Mouse (Mus musculus): Measurements from ENCODE around the gene Atxn7l3. TPM values are rescaled to one million over a fixed set of nuclear protein-coding genes. Genes with fewer than 3 reads are reported as not detected.

The Atxn7l3 gene
- total RNA-seq, 1 experiment, result 60.4 TPM

DNA sequence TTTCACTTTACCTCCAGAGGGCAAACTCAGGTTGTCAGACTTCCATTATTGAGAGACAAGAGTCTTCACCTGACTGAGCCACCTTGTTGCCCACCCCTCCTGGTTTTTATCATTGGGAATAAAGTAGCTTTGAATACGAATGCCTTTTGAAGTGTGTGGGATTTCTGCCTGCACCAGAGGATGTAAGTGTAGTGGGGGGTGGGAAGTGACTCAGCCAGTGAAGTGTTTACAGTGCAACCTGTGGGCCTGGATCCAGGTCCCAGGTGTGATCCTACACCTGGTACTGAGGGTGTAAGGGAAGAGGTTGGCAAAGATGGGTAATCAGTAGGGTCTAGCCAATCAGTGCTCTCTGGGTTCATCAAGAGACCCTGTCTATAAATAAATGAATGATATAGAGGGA lies 27.1 kb upstream of the Atxn7l3 start:
- no peak for DNase-seq (ENCODE audit: low read depth, low spot score)
- in situ Hi-C loops (cut with MboI; ENCODE audit: low sequenced_read_pairs in 2 of 2, unreplicated experiment in 2 of 2), result loop anchor here in 1 of 2 experiments (10.0 kb wide), 1 partner anchor 111 kb away; the partner anchor contains the start of gene Grn
- no peak overlapping the region for H3K4me3 ChIP-seq (ENCODE audit: insufficient read depth in 1 of 2, low read depth in 1 of 2, low read length in 2 of 2, poor library complexity in 1 of 2, severe bottlenecking in 1 of 2)
- TF ChIP-seq ZNF384 (IDR thresholded peaks at IDR 0.05; ENCODE audit: low read depth, low read length), result no peak
- TF ChIP-seq CHD2 (IDR thresholded peaks at IDR 0.05; ENCODE audit: low read depth, low read length), result no peak
- no peak for TF ChIP-seq ZC3H11A (IDR thresholded peaks at IDR 0.05; ENCODE audit: borderline replicate concordance, low read depth, low read length)
- no peak for TF ChIP-seq HCFC1 (IDR thresholded peaks at IDR 0.05; ENCODE audit: borderline replicate concordance, insufficient read depth, low read length)
- no peak for TF ChIP-seq MAFK (IDR thresholded peaks at IDR 0.05; ENCODE audit: insufficient read depth, low read depth, low read length)
- H3K4me1 ChIP-seq (ENCODE audit: control insufficient read depth in 2 of 2, insufficient read depth in 2 of 2, low read length in 2 of 2, poor library complexity in 1 of 2), result peaks cover 1 to 17% of the 10 kb centered on the region in 2 experiments; a peak in 3 of 4 replicates
- no peaks in the 10 kb centered on the region for H3K9me3 ChIP-seq (ENCODE audit: control insufficient read depth, insufficient read depth, low read depth, low read length)
- no peak overlapping the region for H3K9ac ChIP-seq (ENCODE audit: insufficient read depth, low read depth, low read length, poor library complexity, severe bottlenecking)
- H3K36me3 ChIP-seq (ENCODE audit: control insufficient read depth, insufficient read depth, low read length, poor library complexity, severe bottlenecking), result no peaks in the 10 kb centered on the region
- H3K27ac ChIP-seq (ENCODE audit: insufficient read depth, low read depth, low read length, poor library complexity, severe bottlenecking), result no peak overlapping the region

DNA sequence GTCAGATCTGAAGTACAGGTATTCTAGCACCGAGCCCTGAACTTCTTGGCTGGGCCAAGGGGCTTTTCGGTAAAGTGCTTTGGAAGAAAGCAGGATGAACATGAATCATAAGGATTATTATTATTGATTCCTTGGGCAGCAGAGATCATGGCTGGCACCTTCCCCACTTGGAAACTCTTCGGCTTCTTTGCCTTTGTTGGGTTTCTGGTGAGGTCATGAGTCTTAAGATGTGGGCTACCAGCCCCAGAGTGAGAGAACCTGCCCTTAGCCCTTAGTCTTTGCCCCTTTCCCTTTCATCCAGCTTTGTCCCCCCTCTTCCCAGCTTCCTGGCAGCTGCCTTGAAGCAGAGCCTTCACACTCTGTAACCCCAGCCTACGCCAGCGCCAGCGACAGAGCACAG lies 25.5 kb upstream of the Atxn7l3 start:
- no peak overlapping the region for H3K27ac ChIP-seq (ENCODE audit: insufficient read depth, low read depth, low read length, poor library complexity, severe bottlenecking)
- H3K36me3 ChIP-seq (ENCODE audit: control insufficient read depth, insufficient read depth, low read length, poor library complexity, severe bottlenecking), result no peaks in the 10 kb centered on the region
- H3K4me3 ChIP-seq (ENCODE audit: insufficient read depth in 1 of 2, low read depth in 1 of 2, low read length in 2 of 2, poor library complexity in 1 of 2, severe bottlenecking in 1 of 2), result no peak overlapping the region
- in situ Hi-C loops (cut with MboI; ENCODE audit: low sequenced_read_pairs in 2 of 2, unreplicated experiment in 2 of 2), result loop anchor here in 1 of 2 experiments (10.0 kb wide), 1 partner anchor 113 kb away; the partner anchor contains the start of gene Grn
- no peak overlapping the region for H3K9ac ChIP-seq (ENCODE audit: insufficient read depth, low read depth, low read length, poor library complexity, severe bottlenecking)
- DNase-seq (ENCODE audit: low read depth, low spot score), result no peak
- TF ChIP-seq CHD2 (IDR thresholded peaks at IDR 0.05; ENCODE audit: low read depth, low read length) (no peak), HCFC1 (IDR thresholded peaks at IDR 0.05; ENCODE audit: borderline replicate concordance, insufficient read depth, low read length) (no peak), ZC3H11A (IDR thresholded peaks at IDR 0.05; ENCODE audit: borderline replicate concordance, low read depth, low read length) (no peak), MAFK (IDR thresholded peaks at IDR 0.05; ENCODE audit: insufficient read depth, low read depth, low read length) (no peak), ZNF384 (IDR thresholded peaks at IDR 0.05; ENCODE audit: low read depth, low read length) (no peak)
- H3K9me3 ChIP-seq (ENCODE audit: control insufficient read depth, insufficient read depth, low read depth, low read length), result no peaks in the 10 kb centered on the region
- H3K4me1 ChIP-seq (ENCODE audit: control insufficient read depth in 2 of 2, insufficient read depth in 2 of 2, low read length in 2 of 2, poor library complexity in 1 of 2), result peaks cover 1 to 12% of the 10 kb centered on the region in 2 experiments; a peak in 3 of 4 replicates

DNA sequence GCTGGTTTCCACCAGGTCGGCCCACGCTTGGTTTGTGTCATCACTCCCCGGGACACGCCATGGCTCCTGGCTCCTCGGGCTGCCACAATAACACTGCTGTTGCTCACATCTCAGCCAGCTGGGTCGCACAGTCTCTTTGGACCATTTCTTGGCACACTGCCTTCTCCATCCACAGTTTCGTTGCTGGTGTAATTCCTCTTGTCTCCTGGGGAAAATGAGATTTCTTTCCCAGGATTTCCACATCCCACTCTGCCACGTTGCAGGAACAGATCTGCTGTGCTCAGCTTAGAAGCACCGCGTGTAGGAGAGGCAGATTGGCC lies 24.2 kb upstream of the Atxn7l3 start:
- TF ChIP-seq ZNF384 (IDR thresholded peaks at IDR 0.05; ENCODE audit: low read depth, low read length) (no peak), MAFK (IDR thresholded peaks at IDR 0.05; ENCODE audit: insufficient read depth, low read depth, low read length) (no peak), HCFC1 (IDR thresholded peaks at IDR 0.05; ENCODE audit: borderline replicate concordance, insufficient read depth, low read length) (no peak), CHD2 (IDR thresholded peaks at IDR 0.05; ENCODE audit: low read depth, low read length) (no peak), ZC3H11A (IDR thresholded peaks at IDR 0.05; ENCODE audit: borderline replicate concordance, low read depth, low read length) (no peak)
- Histone ChIP-seq H3K36me3 (ENCODE audit: control insufficient read depth, insufficient read depth, low read length, poor library complexity, severe bottlenecking) (peaks cover under 1% of the 10 kb centered on the region; the same call in 1 of the 2 replicates), H3K9ac (ENCODE audit: insufficient read depth, low read depth, low read length, poor library complexity, severe bottlenecking) (peak overlapping the region; percentile 18), H3K4me1 (ENCODE audit: control insufficient read depth in 2 of 2, insufficient read depth in 2 of 2, low read length in 2 of 2, poor library complexity in 1 of 2) (peaks cover 1 to 12% of the 10 kb centered on the region in 2 experiments; a peak in 3 of 4 replicates), H3K9me3 (ENCODE audit: control insufficient read depth, insufficient read depth, low read depth, low read length) (no peaks in the 10 kb centered on the region), H3K4me3 (ENCODE audit: insufficient read depth in 1 of 2, low read depth in 1 of 2, low read length in 2 of 2, poor library complexity in 1 of 2, severe bottlenecking in 1 of 2) (peak overlapping the region; percentile 76 to 91), H3K27ac (ENCODE audit: insufficient read depth, low read depth, low read length, poor library complexity, severe bottlenecking) (no peak overlapping the region)
- no peak for DNase-seq (ENCODE audit: low read depth, low spot score)
- in situ Hi-C loops (cut with MboI; ENCODE audit: low sequenced_read_pairs in 2 of 2, unreplicated experiment in 2 of 2), result loop anchor here in 1 of 2 experiments (10.0 kb wide), 1 partner anchor 114 kb away; the partner anchor contains the start of gene Grn

DNA sequence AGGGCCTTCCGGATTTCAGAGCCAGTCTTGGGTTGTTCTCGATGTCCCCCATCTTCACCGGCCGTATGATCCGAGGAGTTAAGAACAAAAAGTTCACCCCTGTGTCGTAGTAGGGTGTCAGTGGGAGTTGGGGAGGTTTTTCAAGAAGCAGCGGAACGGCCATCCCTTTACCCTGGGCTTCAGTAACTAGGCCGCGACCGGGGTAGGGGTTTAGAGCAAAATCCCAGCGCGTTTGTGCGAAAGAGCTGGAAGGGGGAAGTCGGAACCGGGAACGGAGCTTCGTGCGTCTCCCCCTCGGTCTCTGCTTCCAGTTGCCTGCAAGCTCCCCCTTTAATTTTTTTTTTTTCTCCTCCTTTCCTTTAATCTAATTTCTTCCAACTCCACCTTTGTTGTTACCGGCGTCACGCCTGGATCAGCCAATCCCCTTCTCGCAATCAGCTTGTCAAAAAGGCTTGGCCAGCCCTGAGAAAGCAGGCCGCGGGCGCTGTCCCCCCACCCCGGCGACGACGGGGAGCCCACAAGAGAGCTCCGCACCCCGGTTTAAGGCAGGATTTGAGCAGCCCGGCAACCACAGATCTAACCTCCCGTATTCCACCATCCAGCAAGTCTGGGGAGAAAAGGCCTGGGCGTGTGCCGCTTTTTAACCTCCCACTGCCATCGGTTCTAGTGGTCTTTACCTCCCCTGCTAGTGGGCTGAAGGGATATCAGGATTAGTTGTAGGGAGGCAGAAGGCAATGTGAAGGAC lies 23.7 kb upstream of the Atxn7l3 start:
- Histone ChIP-seq H3K27ac (ENCODE audit: insufficient read depth, low read depth, low read length, poor library complexity, severe bottlenecking) (peak overlapping the region; percentile 97; the same call in 1 of the 2 replicates), H3K4me1 (ENCODE audit: control insufficient read depth in 2 of 2, insufficient read depth in 2 of 2, low read length in 2 of 2, poor library complexity in 1 of 2) (peaks cover 1 to 15% of the 10 kb centered on the region in 2 experiments; a peak in 3 of 4 replicates), H3K9me3 (ENCODE audit: control insufficient read depth, insufficient read depth, low read depth, low read length) (no peaks in the 10 kb centered on the region), H3K36me3 (ENCODE audit: control insufficient read depth, insufficient read depth, low read length, poor library complexity, severe bottlenecking) (peaks cover 6% of the 10 kb centered on the region), H3K9ac (ENCODE audit: insufficient read depth, low read depth, low read length, poor library complexity, severe bottlenecking) (peak overlapping the region; percentile 99), H3K4me3 (ENCODE audit: insufficient read depth in 1 of 2, low read depth in 1 of 2, low read length in 2 of 2, poor library complexity in 1 of 2, severe bottlenecking in 1 of 2) (peak overlapping the region; percentile 76 to 91)
- no peak for DNase-seq (ENCODE audit: low read depth, low spot score)
- in situ Hi-C loops (cut with MboI; ENCODE audit: low sequenced_read_pairs in 2 of 2, unreplicated experiment in 2 of 2), result loop anchor here in 1 of 2 experiments (10.0 kb wide), 1 partner anchor 115 kb away; the partner anchor contains the start of gene Grn
- TF ChIP-seq HCFC1 (IDR thresholded peaks at IDR 0.05; ENCODE audit: borderline replicate concordance, insufficient read depth, low read length), result no peak
- TF ChIP-seq ZNF384 (IDR thresholded peaks at IDR 0.05; ENCODE audit: low read depth, low read length), result peak; percentile 82; the same call in 1 of the 2 replicates
- TF ChIP-seq ZC3H11A (IDR thresholded peaks at IDR 0.05; ENCODE audit: borderline replicate concordance, low read depth, low read length), result no peak
